Mouse (Mus musculus) heart, adult 8-10 months (tissue): Measurements from ENCODE around the gene Sept9. TPM values are rescaled to one million over a fixed set of nuclear protein-coding genes. Genes with fewer than 3 reads are reported as not detected.

Source experiments
- DNase-seq: peaks from one replicate; pipeline ENCODE4 v3.0.0; 2022; ENCODE audit warnings: low spot score
- total RNA-seq, 4 experiments: library from RNA; stranded (reverse); gene quantifications; 2 replicates each; pipeline ENCODE4 v1.2.4; 2022

Gene Sept9
- total RNA-seq, 4 experiments from 2014 or later, result 26.5 to 38.8 (median 31.0) TPM

- DNase-seq, result peak; percentile 74
These were observed 66.0 kb downstream of the Sept9 start for GRCm38 (mm10) chr11:117265270-117265980.

- peak; percentile 93 for DNase-seq
These were observed 66.8 kb downstream of the Sept9 start for GRCm38 (mm10) chr11:117265981-117266905.

GRCm38 (mm10) chr11:117266906-117267721 is 67.7 kb downstream of the Sept9 start:
- DNase-seq, result peak; percentile 49

- DNase-seq, result no peak
These were observed 68.4 kb downstream of the Sept9 start for GRCm38 (mm10) chr11:117267828-117268227.

- no peak for DNase-seq
These were observed 69.0 kb downstream of the Sept9 start for GRCm38 (mm10) chr11:117268304-117268956.

- no peak for DNase-seq
These were observed 69.7 kb downstream of the Sept9 start for GRCm38 (mm10) chr11:117269053-117269702.

GRCm38 (mm10) chr11:117269946-117270345 is 70.5 kb downstream of the Sept9 start:
- DNase-seq, result no peak

GRCm38 (mm10) chr11:117274973-117275372 is 75.5 kb downstream of the Sept9 start:
- DNase-seq, result no peak

- DNase-seq, result peak; percentile 90
These were observed 76.5 kb downstream of the Sept9 start for GRCm38 (mm10) chr11:117275999-117276398.

- no peak for DNase-seq
These were observed 77.5 kb downstream of the Sept9 start for GRCm38 (mm10) chr11:117276946-117277345.

GRCm38 (mm10) chr11:117278113-117278512 is 78.7 kb downstream of the Sept9 start:
- no peak for DNase-seq

- peak; percentile 51 for DNase-seq
These were observed 79.1 kb downstream of the Sept9 start for GRCm38 (mm10) chr11:117278514-117278913.

GRCm38 (mm10) chr11:117279993-117280392 is 80.5 kb downstream of the Sept9 start:
- no peak for DNase-seq

- DNase-seq, result no peak
These were observed 83.8 kb downstream of the Sept9 start for GRCm38 (mm10) chr11:117283048-117283888.

GRCm38 (mm10) chr11:117283889-117284450 is 84.5 kb downstream of the Sept9 start:
- no peak for DNase-seq

- DNase-seq, result no peak
These were observed 85.5 kb downstream of the Sept9 start for GRCm38 (mm10) chr11:117284721-117285605.

GRCm38 (mm10) chr11:117285606-117285931 is 86.1 kb downstream of the Sept9 start:
- no peak for DNase-seq

- DNase-seq, result no peak
These were observed 88.3 kb downstream of the Sept9 start for GRCm38 (mm10) chr11:117287792-117288191.

- DNase-seq, result no peak
These were observed 89.3 kb downstream of the Sept9 start for GRCm38 (mm10) chr11:117288765-117289164.
